Mouse (Mus musculus) brain, embryonic 18.5 days (tissue): ENCODE measurements around the gene Hif1an.

Experiments used
- DNase-seq: peaks from one replicate; pipeline ENCODE4 v3.0.0-alpha.2; 2012; ENCODE audit warnings: low read depth, low spot score

Hif1an gene

DNA sequence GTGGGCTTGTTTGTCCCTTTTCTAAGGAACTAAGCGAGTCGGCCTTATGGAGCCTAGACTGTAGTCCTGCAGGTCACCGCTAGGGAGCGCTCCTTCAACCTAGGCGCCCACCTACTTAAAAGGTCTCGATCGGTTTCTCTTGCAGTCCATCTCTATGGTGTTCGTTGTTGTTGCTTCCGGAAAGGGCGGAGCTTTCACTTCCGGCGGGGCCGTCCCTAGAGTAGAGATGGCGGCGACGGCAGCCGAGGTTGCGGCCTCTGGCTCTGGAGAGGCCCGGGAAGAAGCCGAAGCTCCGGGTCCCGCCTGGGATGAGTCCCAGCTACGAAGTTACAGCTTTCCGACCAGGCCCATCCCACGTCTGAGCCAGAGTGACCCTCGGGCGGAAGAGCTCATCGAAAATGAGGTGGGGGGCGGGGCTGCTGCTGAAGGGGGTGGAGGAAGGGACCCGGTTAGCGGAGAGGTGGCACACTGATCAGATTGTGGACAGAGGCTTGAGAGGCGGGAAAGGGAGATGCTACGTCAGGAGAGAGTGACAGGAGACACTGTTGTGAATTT, at the start of gene Hif1an:
Gene Hif1an (plus strand): TSS at position 199 of the 555 bp plus-strand sequence.
- DNase-seq, result peak; percentile 90

DNA sequence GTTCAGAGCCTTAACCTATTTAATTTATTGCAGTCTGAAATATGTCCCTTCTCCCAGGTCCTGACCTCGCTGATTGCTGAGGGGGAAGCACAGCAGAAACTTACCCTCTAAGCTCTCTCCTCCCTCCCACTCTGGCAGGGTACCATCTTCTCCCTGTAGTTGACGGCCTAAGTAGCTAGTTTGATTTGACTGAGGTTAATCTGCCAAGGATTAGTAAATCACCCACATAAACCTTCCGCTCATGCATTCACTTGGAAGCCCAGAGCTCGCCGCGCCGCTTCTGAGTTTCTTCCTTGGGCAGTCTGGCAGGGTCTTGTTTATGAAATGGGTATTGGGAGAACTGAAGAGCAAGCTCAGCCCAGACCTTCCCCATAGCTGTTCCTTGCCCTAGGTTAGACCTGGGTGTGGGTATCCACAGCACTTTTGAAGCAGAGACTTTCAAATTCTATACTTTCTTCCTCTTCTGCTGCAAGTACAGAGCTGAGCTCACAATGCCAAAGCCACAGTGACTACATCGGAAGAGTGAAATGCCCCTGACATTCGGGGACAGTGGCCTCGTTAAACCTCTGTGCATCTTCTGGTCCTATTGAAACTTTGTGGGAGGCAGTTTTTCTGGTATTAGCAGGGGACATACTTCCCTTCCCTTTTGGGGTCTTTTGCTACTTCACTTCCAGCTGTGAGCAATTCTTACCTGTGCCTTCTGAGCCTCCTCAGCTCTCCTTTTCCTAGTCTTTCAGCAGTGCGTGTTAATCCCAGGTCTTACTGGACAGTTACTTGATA, 49.4 kb upstream of the Hif1an start:
- no peak for DNase-seq

DNA sequence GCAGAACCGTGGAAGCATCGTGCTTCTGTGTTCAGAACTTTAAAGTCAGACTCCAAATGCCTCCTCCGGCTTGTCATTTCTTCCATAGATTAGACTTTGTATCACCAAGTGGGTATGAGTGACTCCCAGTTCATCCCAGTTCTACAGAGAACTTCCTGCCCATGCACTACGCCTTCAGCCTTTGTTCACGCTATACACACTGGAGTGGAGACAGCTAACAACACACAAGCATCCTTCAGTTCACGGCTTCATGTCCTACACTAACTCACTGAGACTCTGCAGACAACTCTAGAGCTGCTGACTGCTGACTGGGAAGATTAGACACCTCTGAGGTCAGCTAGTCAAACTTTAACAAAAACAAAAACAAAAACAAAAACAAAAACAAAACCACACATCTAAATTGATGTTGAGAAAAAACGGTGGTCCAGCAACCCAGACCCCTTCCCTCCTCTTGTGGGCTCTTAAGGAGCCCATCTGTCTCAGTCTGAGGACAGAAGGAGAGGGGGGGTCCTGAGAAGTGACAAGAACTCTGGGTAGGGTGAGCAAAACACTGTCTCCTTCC, 48.6 kb upstream of the Hif1an start:
- no peak for DNase-seq

DNA sequence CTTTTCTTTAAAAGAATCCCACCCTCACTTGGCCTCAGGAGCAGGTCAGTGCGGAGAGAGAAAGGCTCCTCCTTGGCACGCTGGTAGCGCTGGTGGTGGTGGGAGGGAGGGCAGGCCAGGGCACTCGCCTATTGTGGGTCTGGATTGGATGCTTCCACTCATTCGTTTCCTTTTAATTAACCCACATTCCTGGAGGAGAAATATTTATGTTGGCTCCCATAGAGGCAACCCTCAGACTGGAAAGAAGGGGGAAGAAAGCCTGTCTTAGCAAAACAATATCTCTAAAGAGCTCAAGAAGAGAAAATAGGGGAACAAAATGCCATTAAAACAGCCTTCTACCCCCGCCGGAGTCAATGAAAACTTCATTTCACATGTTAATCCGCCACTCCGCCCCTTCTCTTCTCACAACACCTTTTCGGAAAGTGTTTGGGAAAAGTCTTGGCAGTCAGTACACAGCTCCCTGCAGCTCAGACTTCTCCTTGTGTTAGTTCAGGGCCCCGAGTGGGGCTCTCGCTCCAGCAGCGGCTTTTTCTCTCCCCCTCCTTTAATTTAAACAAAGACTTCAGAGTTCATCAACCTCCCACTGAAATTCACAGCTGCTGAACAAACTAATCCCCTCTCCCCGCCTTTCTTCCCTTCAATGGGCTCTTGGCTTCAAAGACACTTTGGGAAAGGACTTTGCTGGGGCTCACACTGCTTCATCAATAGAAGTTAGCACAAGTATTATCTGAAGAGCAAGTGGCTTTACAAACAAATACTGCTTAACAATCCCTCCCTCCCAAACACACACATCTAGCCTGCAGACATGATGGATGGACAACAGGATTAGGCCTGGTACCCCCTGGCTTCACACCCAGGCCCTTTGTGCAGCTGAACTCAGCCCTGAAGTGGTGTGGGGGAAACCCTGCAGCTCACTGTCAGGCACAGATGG, 47.9 kb upstream of the Hif1an start:
- DNase-seq, result peak; percentile 12

DNA sequence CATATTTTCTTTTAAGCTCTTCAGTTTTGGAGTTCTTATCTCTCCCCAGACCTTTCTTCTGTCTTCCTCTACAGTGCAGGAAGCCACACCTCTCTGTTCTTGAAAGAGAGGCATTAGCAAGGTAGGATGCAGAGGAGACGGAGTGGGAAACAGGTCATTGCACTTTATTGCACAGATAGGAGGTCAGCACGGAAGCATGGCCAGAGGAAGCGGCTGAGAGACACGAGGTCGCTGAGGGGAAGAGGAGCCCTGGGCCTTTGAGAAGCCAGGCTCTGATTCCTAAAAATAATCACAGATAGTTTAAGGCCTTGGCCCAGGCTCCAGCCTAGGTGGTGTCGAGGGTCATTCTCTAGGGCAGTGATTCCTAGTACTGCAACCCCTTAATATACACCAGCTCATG, 46.9 kb upstream of the Hif1an start:
- DNase-seq, result no peak

DNA sequence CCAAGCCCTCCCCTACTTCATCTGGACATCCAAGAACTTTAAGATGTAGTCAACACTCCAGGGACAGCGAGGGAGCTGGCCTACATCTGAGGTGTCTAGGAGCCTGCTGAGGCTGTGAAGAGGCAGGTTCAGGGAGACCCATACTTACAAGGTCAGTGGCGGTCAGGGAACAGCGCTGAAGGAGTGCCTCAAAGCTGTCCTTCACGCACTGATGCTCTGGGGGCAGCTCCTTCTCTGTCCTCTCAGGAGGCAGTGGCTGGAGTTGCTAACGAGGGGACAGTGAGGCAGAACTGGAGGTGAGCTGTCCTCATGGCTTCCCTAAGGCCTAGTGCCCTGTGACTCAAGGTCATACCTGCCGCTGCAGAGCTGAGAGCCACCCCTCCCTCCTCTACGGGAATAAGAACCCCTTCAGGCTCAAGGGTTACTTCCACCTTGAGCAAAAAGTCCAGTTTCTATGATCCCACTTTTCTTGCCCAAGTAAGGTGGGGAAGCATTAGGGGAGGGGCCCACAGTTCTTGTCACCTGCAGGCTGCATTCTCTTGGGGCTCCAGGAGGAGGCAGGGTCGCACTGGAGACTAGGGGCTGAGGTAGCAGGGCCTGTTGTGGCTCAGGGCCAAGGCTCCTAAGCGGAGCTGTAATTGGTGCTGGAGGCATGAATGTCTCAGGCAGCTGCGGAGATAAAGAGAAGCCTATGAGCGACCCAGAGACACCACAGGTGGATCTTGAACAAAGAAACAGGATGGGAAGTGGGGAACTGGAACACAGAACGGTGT, 44.5 kb upstream of the Hif1an start:
- DNase-seq, result no peak

DNA sequence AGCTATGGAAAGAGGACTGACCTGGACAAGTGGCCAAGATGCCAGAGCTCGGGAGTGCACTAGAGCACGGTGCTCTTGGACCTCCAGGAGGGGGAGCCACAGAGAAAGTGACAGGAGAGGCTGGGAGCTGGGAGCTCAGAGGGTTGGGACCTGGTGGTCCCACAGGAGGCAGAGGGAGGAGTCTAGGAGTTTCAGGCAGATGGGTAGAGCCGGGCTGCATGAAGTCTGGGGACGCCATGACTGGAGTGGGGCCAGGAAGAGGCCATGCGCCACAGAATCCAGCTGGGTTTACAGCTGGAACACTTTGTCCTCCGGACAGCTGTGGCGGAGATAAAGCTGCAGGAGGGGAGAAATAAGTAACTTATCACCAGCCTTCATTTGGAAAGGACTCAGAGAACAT, 43.5 kb upstream of the Hif1an start:
- DNase-seq, result no peak

DNA sequence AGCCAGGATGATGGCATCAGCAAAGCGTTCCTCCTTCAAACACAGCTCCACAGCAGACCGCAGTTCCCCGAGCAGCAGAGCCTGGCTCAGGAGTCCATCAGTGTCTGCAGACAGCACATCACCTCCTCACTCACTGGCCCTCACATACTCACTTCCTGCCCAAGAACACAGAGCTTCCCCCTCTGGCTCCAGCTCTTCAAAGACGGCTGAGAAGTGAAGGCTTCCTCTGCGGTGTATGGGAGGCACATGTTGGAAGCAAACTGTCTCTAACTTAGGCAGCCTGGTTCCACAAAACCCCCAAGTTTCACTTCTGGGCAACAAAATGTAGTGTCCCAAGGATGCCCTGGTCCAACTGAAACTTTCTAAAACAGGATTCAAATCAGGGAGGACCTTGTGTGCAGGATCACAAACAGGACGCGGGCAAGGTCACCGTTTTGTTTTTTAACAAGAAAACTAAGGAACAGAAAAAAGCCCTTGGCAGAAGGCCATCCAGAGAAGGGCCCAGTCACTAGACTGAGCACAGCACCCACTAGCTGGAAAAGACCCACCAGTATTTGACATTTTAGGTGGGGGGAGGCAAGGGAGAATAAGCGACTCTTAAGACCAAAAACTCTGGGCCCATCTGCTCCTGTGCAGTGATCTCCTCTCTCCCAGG, 37.0 kb upstream of the Hif1an start:
- no peak for DNase-seq

DNA sequence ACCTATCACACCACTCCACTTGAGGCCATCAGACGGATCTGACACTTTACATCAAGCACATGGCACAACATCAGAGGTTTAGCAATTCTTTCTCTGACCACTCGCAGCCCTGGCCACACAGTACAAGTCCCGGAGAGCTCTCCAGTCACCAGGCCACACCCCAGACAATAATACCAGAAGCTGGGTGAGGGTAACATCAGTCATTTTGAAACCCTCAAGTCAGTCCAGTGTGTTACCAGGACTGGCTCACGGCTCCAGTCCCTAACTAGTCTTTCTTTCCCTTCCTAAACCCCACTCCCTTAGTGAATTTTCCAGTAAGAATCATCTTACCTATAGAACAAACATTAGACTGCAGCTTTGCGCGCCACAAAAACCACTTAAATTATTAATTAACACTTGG, 32.6 kb upstream of the Hif1an start:
- no peak for DNase-seq

DNA sequence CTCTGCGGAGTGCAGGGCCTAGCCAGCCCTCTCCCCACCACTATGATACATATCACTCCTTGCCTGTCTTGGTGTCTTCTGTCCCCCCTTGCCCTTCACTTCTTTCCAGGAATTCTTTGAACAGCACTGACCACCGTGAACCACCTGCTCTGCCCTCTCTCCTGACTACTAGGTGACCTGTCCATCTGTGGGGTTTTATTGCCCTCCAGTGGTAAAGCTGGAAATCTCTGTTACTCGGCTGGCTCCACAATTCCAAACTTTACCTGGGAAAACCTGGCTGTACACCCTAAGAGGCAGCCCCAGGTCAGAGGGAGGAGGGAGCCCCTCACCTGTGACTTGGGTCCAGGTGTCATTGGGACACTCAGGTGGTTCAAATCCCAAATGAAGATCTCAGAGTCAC, 27.3 kb upstream of the Hif1an start:
- DNase-seq, result no peak

DNA sequence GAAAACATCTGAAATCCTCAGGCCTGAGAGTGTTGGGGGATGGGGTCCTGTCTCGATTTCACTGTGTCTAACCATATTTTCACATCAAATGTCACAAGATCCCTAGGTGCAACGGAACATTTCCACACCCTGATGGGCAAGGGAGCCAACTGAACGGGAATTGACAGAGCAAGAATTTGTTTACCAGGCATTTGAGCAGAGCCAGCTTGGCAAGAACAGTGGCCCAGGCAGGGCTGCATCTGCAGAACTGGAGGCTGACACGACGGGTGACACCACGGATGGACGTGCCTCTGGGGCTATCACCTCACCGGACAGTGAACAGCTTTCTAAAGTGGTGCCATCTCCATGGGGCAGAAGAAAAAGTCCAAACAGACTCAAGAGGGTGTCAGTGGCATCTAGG, 25.2 kb upstream of the Hif1an start:
- DNase-seq, result no peak

DNA sequence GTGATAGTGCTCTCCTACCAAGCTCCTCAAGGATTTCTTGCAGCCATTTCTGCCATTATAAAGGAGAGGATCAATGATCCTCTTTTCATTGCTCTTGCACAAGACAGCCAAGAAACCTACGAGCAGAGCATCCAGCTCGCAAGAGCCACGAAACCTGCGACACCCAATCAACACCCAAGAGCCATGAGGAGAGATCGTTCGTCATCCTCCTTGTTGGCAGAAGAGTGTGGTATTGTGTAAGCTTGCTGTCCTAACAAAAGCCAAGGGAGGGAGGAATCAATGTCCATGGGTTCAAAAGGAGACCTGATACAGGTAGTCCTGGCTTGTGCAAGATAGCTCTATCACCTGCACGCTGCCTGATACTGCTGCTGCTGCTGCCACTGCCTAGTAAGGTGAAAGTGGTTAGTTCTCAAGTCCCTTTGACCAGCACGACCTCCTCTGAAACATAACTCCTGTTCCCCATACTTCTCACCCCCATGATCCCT, 19.9 kb upstream of the Hif1an start:
- no peak for DNase-seq

DNA sequence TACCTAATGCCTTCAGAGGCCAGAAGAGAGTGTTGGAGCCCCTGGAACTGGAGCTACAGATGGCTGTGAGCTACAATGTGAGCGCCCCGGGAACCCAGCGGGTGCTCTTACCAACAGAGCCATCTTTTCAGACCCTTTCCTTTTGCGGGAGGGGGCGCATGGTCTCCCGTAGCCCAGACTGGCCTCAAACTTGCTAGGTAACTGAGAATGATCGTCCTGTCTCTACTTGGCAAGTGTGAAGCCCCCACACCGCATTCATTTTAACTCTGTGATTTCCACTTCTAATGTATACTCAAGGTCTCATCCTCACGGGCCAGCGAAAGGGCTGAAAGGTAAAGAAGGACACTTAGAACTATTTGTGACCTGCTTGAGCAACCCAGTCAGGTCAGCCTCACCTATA, 18.3 kb upstream of the Hif1an start:
- no peak for DNase-seq

DNA sequence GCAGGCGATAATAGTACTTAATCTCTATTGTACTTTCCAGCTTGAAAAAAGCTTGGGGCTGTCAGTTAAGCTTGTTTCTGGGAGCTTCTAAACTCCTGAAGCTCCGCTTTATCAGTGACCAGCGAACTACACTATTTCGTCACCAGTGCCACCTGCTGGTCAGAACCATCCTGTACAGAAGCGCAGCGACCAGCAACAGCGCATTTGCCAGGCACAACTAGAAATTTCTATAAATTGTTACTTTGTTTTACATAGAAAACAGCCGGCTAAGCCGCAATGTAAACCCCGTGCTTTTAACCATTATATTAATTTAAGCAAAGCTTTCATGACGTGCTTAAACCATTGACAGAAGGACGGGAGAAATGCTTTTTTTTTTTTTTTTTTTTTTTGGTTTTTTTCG, 17.9 kb upstream of the Hif1an start:
- DNase-seq, result peak; percentile 55

DNA sequence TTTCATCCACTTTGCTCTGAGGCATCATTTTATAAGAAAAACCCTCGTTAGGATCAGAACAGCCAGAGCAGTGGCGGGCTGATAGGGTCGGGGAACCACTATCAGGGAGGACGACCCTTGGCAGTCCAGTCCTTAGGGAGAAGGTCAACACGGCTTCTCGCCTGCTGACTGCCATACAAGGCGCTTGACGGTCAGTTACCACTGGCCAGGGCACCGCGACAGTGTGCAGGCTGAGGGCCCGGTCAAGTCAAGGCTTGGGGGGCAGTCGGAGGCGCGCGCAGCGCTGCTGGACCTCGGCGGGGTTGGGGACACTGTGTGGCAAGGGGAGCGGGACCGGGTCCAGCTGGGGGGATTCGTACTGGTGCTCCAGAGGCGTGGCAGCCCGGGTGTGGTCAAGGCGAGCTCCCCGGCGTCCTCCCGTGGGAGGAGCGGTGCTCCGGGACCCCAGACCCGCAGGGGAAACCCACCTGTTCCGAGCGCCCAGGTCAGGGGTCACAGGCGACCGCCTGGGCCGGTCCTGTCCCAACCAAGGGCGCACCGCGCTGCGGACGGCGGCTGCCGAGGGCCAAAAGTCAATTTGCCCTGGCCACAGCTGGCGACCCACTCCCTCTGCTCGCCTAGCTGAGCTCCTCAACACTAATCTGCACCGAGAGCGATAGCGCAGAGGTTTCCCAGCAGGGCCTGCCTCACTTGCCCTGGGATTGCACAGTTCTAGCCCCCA, 17.2 kb upstream of the Hif1an start, which contains the start of gene Sec31b:
Gene Sec31b (minus strand): TSS at position 544 of the 721 bp plus-strand sequence.
- DNase-seq, result no peak

DNA sequence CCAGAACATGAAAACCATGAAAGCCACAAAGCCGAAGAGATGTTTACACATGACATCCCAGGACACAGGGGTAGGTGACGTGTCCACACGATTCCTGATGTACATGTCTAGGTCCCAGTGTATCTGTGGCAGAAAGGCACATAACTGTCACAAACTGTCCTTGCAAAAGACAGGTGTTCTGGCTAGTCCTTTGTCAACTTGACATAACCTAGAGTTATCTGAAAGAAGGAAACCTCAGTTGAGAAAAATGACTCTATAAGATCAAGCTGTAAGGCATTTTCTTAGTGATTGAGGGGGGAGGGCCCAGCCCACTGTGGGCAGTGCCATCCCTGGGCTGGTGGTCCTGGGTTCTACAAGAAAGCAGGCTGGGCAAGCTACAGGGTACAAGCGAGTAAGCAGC, 9.9 kb upstream of the Hif1an start, which contains the start of gene Gm20538:
Gene Gm20538 (minus strand): TSS at position 101 of the 400 bp plus-strand sequence.
- DNase-seq, result no peak

DNA sequence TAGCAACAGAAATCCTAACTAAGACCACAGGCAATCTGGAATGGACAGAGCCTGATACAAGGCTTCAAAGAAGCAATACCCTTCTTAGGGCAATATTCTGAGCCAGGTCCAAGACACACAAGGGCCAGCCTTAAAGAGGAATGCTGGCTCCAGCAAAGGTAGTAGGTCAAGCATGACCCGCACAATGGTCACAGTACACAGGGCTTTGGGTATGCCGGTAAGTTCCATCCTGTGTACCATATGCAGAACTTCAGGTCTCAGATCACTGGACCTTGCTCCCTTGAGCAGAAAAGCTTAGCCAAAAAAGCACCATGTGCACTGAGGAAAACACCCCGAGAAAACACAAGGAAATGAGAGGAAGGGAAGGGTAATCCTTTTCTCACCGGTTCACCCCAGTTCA, 9.4 kb upstream of the Hif1an start:
- no peak for DNase-seq

DNA sequence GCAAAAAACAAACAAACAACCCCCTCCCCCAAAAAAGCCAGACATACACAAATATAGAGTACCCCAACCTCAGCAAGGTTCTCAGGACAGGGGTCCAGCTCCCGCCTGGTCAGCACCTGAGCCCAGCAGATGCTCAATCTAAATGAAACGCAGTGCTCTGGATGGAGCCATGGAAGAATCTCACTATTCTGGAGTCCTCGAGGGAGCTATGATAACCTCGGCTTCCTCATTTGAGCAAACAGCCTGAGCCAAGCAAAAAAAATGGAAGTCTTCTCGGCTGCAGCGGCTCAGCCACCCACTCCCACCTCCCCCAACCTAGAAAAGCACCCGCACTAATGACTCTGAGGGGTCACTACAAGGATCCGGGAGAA, 8.2 kb upstream of the Hif1an start:
- DNase-seq, result no peak

DNA sequence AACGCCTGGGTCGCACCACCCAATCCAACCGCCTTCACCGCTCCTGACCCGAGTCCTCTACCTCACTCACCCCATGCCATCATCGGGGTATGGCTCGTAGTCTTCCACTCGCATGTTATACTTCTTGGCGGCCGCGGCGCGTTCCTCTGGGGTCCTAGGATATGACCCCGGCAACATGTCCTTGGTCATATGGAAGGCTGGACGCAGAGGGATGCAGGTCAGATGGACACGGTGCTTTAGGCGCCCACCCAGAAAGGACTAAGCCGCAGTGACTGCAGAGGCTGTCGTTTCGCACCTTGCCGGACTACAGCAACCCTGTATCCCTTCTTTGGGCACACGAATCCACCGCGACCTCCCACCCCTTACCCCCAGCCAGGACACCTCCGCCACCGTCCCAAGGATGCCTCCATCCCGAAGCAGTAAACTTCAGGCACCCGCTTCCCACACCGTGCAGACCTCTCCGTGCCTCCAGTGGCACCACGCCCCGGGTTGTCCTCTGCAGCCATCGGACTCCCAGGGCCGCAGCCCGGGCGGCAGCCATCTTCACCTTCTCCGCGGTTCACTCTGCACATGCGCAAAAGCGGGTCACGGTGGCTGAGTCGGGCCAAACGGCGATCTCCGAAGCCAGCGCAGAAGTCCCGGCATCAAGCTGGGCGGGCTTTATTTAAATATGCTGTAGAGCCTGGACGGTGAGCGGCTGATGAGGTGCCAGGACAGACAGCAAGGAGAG, 7.6 kb upstream of the Hif1an start, which contains the start of gene Ndufb8:
Gene Ndufb8 (minus strand): TSS at position 580 of the 730 bp plus-strand sequence.
- DNase-seq, result peak; percentile 77
